Mouse (Mus musculus) hindbrain, embryonic 16.5 days (tissue): ENCODE results near the gene Eps8. TPM values are rescaled to one million over a fixed set of nuclear protein-coding genes. Genes with fewer than 3 reads are reported as not detected.

Experiments used
- ATAC-seq: fragments of 200-750 bp; cut with Nextera tagmentation; 2 replicates; pipeline ENCODE4 v1.8.0; 2017; ENCODE audit warnings: moderate TSS enrichment, moderate library complexity
- H3K27ac ChIP-seq: fragments of 300-500 bp; sonication (generic); 2 replicates; pipeline ENCODE4 v1.5.1; 2014; ENCODE audit warnings: low read depth, mild to moderate bottlenecking, control low read depth, low read length, moderate library complexity
- H3K27me3 ChIP-seq: fragments of 300-500 bp; sonication (generic); replicated peaks from 2 replicates; pipeline ENCODE4 v1.6.1; 2014; ENCODE audit warnings: low read length; ENCODE audit not compliant: control insufficient read depth, insufficient read depth
- H3K36me3 ChIP-seq: fragments of 300-500 bp; sonication (generic); 2 replicates; pipeline ENCODE4 v1.6.1; 2014; ENCODE audit warnings: mild to moderate bottlenecking, low read length, moderate library complexity, mixed read lengths; ENCODE audit not compliant: control insufficient read depth, insufficient read depth
- H3K4me1 ChIP-seq: fragments of 300-500 bp; sonication (generic); 2 replicates; pipeline ENCODE4 v1.6.1; 2014; ENCODE audit warnings: low read depth, low read length; ENCODE audit not compliant: control insufficient read depth, insufficient read depth
- H3K4me2 ChIP-seq: fragments of 300-500 bp; sonication (generic); 2 replicates; pipeline ENCODE4 v1.6.1; 2014; ENCODE audit warnings: mild to moderate bottlenecking, low read length, control low read depth, moderate library complexity
- H3K4me3 ChIP-seq: fragments of 300-500 bp; sonication (generic); 2 replicates; pipeline ENCODE4 v1.5.1; 2014; ENCODE audit warnings: mild to moderate bottlenecking, low read length, control low read depth, moderate library complexity
- H3K9ac ChIP-seq: fragments of 300-500 bp; sonication (generic); 2 replicates; pipeline ENCODE4 v1.6.1; 2014; ENCODE audit warnings: low read depth, mild to moderate bottlenecking, control low read depth, low read length, moderate library complexity
- H3K9me3 ChIP-seq: fragments of 300-500 bp; sonication (generic); 2 replicates; pipeline ENCODE4 v1.6.1; 2014; ENCODE audit warnings: mild to moderate bottlenecking, low read length, moderate library complexity; ENCODE audit not compliant: control insufficient read depth
- WGBS: fragments of 180-500 bp; shearing (Covaris S2); extraction: QIAGEN DNeasy Blood & Tissue Kit; methylation state at CpG from one replicate; pipeline ENCODE4 v1.1.7; 2014; 5-methylcytosine and 5-hydroxymethylcytosine counted together
- polyA plus RNA-seq: library from polyadenylated mRNA; unstranded; fragments of >200 nt; fragmentation: Nextera tagmentation; extraction: Ambion mirVana; gene quantifications from 2 replicates; pipeline ENCODE4 v1.2.1, GENCODE M21; 2015

Eps8 gene
- polyA plus RNA-seq, 1 experiment from 2014 or later = 33.7 TPM

DNA sequence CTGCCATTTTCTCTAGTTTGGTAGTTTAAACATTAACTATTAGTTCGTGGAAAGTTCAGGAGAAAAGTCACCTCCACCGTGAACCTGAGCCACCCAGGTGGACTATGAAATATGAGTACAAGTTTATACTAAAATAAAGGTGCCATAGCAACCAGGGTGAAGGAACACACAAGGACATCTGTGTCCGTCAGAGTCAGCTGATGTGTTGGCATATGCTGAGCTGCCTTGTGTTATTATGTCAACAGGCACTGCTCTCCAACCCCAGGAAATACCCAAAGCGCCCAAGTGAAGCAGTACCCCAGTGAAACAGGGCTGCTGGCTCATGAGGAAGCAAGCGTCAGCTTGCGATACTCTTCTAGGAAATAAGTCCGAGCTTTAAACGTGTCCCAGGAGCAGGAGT is 104.5 kb downstream of the Eps8 start:
- no peak for ATAC-seq
- Histone ChIP-seq H3K4me3 (no peak overlapping the region), H3K4me1 (no peaks in the 10 kb centered on the region), H3K9me3 (no peaks in the 10 kb centered on the region; the same call in 1 of the 2 replicates), H3K9ac (no peak overlapping the region), H3K36me3 (no peaks in the 10 kb centered on the region), H3K4me2 (no peak overlapping the region), H3K27me3 (no peaks in the 10 kb centered on the region), H3K27ac (no peak overlapping the region)
- 68% methylated on average over 8 of the region's 8 CpGs for WGBS

DNA sequence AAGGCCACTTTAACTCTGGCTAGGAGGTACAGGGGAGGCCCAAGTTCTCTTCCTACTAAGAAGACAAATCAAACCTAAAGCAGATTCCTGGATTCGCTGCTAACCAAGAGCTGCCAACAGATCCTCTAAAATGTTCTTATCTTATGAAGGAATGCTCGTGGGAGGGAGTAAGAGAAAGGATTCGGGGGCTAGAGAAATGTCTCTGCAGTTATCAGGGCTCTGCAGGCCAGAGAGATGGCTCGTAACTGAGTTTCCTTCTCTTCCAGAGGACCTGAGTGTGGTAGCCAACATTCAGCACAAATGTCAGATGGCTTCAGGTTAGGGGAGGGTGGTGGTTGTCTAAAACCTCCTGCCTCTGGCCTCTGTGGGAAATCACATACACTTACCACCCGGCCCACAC is 106.1 kb downstream of the Eps8 start:
- no peaks in the 10 kb centered on the region for H3K36me3 ChIP-seq
- no peak overlapping the region for H3K27ac ChIP-seq
- no peaks in the 10 kb centered on the region for H3K4me1 ChIP-seq
- H3K27me3 ChIP-seq = no peaks in the 10 kb centered on the region
- no peak overlapping the region for H3K4me3 ChIP-seq
- H3K9ac ChIP-seq = no peak overlapping the region
- ATAC-seq = no peak
- H3K4me2 ChIP-seq = no peak overlapping the region
- WGBS = 90% methylated on average over 5 of the region's 5 CpGs
- no peaks in the 10 kb centered on the region; the same call in 1 of the 2 replicates for H3K9me3 ChIP-seq

DNA sequence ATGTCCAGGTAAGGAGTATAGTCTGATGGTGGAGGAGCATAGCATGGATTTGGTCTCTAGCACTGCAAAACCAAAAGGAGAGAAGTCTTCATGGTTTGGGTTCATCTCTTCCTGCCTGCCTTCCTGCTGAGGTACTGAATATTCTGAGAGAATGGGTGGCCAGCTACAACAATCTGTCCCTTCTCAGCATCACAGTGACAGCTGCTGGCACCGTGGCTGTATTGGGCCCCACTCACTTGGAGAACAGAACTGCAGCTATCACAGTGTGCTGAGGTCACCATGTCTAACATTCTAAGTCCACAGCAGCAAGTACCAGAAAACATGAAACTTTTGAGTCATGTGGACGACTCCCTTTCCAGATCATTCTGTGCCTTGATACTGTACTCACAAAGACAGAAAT is 107.1 kb downstream of the Eps8 start:
- H3K9ac ChIP-seq = no peak overlapping the region
- no peaks in the 10 kb centered on the region; the same call in 1 of the 2 replicates for H3K4me1 ChIP-seq
- H3K9me3 ChIP-seq = no peaks in the 10 kb centered on the region; the same call in 1 of the 2 replicates
- no peak overlapping the region for H3K27ac ChIP-seq
- H3K36me3 ChIP-seq = no peaks in the 10 kb centered on the region
- no peak for ATAC-seq
- H3K4me3 ChIP-seq = no peak overlapping the region
- H3K27me3 ChIP-seq = no peaks in the 10 kb centered on the region
- 81% methylated on average over 2 of the region's 2 CpGs for WGBS
- no peak overlapping the region for H3K4me2 ChIP-seq

DNA sequence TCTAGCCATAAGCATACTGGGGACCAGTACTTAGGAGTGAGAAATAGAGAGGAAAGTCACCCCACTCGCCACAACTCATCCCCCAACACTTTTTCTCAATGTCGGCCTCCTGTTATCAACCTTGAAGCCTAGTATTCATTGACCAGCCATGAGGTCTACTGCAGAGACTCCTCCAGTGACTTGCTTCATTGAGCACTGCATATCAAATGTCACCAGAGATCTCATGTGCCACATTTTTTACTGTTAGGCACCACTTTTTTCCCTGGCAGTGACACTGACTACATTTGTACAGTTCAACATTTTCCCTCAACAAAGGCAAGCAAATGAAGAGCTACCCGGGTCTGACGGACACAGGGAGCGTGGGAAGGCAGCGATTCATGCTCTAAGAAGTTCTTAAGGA is 108.6 kb downstream of the Eps8 start:
- Histone ChIP-seq H3K27me3 (no peaks in the 10 kb centered on the region), H3K4me2 (no peak overlapping the region), H3K27ac (no peak overlapping the region), H3K9me3 (no peaks in the 10 kb centered on the region), H3K4me3 (no peak overlapping the region), H3K36me3 (no peaks in the 10 kb centered on the region), H3K4me1 (peaks cover 6% of the 10 kb centered on the region), H3K9ac (no peak overlapping the region)
- ATAC-seq = no peak
- 88% methylated on average over 6 of the region's 6 CpGs for WGBS

DNA sequence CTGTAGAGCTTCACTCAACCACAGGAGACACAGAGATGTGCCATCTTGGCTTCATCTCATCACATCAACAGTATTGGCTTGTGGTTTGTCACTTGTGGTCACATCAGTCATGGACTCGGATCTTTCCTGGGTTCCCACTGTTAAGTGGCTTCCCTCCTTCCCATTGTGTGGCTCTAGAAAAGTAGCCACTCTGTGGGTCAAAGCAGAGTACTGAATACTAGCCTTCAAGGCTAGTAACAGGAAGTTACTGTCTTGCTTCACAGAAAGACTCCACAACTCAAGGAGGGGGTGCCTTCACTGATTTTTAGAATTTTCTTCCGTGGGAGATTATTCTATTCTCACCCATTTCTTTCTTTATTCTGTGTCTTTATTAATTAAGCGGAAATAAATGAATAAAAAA is 109.3 kb downstream of the Eps8 start:
- H3K4me3 ChIP-seq = no peak overlapping the region
- peaks cover 6% of the 10 kb centered on the region for H3K4me1 ChIP-seq
- no peak overlapping the region for H3K4me2 ChIP-seq
- no peaks in the 10 kb centered on the region for H3K27me3 ChIP-seq
- no peaks in the 10 kb centered on the region for H3K9me3 ChIP-seq
- no peak overlapping the region for H3K9ac ChIP-seq
- no peak for ATAC-seq
- 73% methylated on average over 3 of the region's 3 CpGs for WGBS
- H3K36me3 ChIP-seq = no peaks in the 10 kb centered on the region
- H3K27ac ChIP-seq = no peak overlapping the region

DNA sequence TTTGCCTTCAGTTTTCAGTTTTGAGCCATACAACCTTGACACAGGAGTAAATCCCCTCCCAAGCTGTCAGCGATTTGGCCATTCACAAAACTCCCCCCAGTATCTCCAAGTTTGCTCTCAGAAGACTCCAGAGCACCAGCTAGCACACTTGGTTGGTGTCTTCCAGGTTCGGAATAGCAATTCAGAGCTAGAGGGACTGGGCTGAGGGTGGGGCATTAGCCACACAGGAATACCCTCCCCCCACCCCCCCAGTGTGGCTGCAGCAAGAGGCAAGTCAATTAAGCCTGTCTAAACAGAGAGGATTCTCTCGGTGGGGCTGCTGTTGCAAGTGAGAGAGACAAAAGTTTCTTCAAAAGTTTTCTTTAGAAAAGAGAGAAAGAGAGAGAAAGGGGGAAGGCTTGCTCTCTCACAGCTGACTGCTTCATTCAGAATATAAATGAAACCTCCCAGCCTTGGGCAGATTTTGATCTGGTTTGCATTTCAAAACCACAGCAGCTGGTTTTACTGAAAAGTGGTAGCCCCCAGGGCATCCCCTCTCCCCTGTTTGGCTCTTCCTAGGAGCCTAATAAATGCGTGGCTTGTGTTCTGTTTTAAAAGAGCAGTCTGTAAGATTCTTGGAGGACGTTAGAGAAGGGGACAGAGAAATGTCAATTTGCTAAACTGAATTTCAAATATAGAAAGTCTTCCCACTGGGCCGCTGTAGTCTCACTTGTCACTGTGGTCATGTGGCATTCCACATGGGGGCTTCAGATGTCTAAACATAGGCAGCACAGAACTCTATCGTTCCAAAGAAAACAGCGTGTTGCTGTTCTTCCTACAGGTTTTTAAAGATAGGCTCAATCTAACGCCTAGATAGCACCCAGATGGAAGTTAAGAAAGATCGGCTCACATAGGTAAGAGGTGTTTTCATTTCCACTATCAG is 112.2 kb downstream of the Eps8 start:
- Histone ChIP-seq H3K9ac (no peak overlapping the region), H3K27me3 (no peaks in the 10 kb centered on the region), H3K9me3 (no peaks in the 10 kb centered on the region), H3K4me3 (no peak overlapping the region), H3K4me1 (peaks cover 6% of the 10 kb centered on the region), H3K4me2 (no peak overlapping the region), H3K27ac (peak overlapping the region; percentile 40; the same call in 1 of the 2 replicates), H3K36me3 (no peaks in the 10 kb centered on the region)
- ATAC-seq = peak; percentile 86
- WGBS = 3% methylated on average over 10 of the region's 10 CpGs

DNA sequence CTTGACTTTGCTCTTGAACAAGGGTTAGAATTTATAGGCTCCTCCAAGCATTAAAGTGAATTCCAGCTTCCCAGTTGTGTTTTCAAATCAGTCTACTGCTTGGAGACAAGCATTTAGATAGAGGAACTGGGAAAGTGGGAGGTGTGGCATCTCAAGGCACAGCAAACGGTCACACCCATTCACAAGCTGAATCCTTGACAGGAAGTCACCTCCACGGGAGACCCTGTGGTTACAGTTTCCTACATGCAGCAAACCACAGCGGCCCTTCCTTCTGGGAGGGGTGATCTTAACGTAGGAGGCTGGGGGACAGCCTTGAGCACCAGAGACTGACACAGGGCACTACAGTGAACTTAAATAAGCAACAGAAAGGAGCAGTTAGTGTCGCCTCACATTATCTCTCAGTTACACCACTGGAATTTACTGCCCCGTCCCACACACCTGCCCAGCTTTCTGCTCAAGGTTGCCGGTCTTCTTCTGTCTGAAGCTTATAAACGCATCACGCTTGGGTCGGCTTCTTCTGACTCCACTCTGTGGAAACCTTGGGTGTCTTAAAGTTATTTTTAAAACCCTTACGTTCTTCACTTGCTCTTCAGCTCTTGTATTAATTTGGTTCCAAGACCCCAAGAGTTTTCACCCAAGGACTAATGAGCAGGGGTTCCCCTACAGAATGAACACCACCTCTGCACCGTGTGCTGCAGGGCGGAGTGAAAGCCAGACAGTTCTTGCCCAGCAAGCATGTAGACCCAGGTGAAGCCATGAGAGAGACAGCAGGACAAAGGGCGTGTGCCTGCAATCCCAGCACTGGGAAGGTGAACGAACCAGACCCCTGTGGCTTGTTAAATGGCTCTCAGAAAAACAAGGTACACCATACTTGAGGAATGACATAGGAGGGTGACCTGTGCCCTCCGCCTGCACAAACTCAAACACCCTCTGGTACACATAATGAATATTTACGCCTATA is 113.2 kb downstream of the Eps8 start:
- Histone ChIP-seq H3K4me2 (no peak overlapping the region), H3K27ac (no peak overlapping the region), H3K4me1 (peaks cover 6% of the 10 kb centered on the region), H3K9ac (no peak overlapping the region), H3K36me3 (no peaks in the 10 kb centered on the region), H3K4me3 (no peak overlapping the region), H3K9me3 (no peaks in the 10 kb centered on the region), H3K27me3 (no peaks in the 10 kb centered on the region)
- WGBS = 58% methylated on average over 17 of the region's 17 CpGs
- no peak for ATAC-seq

DNA sequence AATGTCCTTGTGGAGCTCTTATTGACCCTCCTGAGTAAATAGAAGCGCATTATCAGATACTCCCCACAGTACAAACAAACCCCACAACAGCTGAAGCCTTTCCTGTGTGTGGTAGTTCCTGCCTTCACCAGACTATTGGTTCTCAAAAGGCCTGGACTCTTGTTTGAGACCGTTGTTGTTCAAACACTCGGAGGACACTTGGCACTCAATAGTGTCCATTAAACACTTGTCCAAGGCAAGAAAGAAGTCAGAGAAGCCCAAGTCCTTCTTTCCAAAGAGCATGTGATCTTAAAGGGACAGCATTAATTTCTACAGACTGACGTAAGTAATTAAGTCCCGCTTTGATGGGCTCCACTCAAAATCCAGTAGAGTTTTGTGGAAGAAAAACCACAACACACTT is 113.9 kb downstream of the Eps8 start:
- Histone ChIP-seq H3K4me1 (peaks cover 6% of the 10 kb centered on the region), H3K36me3 (peaks cover 2% of the 10 kb centered on the region; the same call in 1 of the 2 replicates), H3K27me3 (no peaks in the 10 kb centered on the region), H3K27ac (no peak overlapping the region), H3K9ac (no peak overlapping the region), H3K4me2 (no peak overlapping the region), H3K4me3 (no peak overlapping the region), H3K9me3 (no peaks in the 10 kb centered on the region; the same call in 1 of the 2 replicates)
- no peak for ATAC-seq
- 85% methylated on average over 5 of the region's 5 CpGs for whole genome bisulfite sequencing

DNA sequence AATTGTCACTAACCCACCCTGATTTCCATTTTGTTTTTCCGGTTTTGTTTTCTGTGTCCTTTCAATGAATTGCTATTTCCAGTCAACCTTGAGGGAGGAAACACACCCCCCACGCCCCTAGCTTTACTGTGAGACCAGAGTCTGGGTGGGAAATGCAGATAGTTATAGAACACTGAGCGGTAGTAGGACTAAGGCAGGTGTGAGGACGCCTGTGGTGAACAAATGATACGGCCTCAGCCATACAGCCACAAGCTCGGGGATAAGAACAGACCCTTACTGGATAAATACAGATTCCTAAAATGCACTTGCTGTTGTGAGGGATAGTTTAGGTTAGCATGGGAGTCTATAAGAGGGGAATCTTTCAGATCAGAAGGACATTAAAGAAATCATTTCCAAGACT is 114.3 kb downstream of the Eps8 start:
- Histone ChIP-seq H3K9me3 (no peaks in the 10 kb centered on the region; the same call in 1 of the 2 replicates), H3K27me3 (no peaks in the 10 kb centered on the region), H3K36me3 (peaks cover 6% of the 10 kb centered on the region; the same call in 1 of the 2 replicates), H3K9ac (no peak overlapping the region), H3K4me1 (peaks cover 6% of the 10 kb centered on the region), H3K4me2 (no peak overlapping the region), H3K27ac (no peak overlapping the region), H3K4me3 (no peak overlapping the region)
- WGBS = 90% methylated on average over 6 of the region's 6 CpGs
- no peak for ATAC-seq
